ENCODE assay signal across 17 mouse cellular contexts in genomic region chr12:32696832-32697231, GRCm38 (mm10).
"Had no signal": no experiment of that assay in that cellular context is flagged by ENCODE, and none has a peak within 500 bp of the region (broad histone marks: within the 10 kb centered on the region; RNA-seq: fewer than 3 reads in every experiment).

No protein-coding gene starts in this region.

- ATAC-seq: lung, postnatal 0 days; midbrain, embryonic 15.5 days had no signal

- H3K4me2 ChIP-seq: liver, embryonic 13.5 days; lung, embryonic 14.5 days; midbrain, embryonic 12.5 days; midbrain, embryonic 15.5 days; neural tube, embryonic 13.5 days had no signal

- H3K4me1 ChIP-seq: liver, embryonic 13.5 days; midbrain, embryonic 12.5 days; midbrain, embryonic 15.5 days had no signal

- H3K27ac ChIP-seq: left cerebral cortex, adult 2 months; liver, embryonic 13.5 days; macrophage; midbrain, embryonic 12.5 days; midbrain, embryonic 15.5 days; neural tube, embryonic 13.5 days had no signal

- H3K36me3 ChIP-seq: liver, embryonic 13.5 days; midbrain, embryonic 12.5 days; midbrain, embryonic 15.5 days; neural tube, embryonic 13.5 days had no signal

- H3K27me3 ChIP-seq: liver, embryonic 13.5 days; midbrain, embryonic 12.5 days; midbrain, embryonic 15.5 days; neural tube, embryonic 13.5 days had no signal

- H3K9me3 ChIP-seq: liver, embryonic 13.5 days; midbrain, embryonic 12.5 days; midbrain, embryonic 15.5 days; neural tube, embryonic 13.5 days had no signal

- H3K9ac ChIP-seq: liver, embryonic 13.5 days; lung, embryonic 14.5 days; midbrain, embryonic 12.5 days; midbrain, embryonic 15.5 days; neural tube, embryonic 13.5 days had no signal

- H3K4me3 ChIP-seq: left cerebral cortex, adult 2 months; liver, embryonic 13.5 days; midbrain, embryonic 12.5 days; midbrain, embryonic 15.5 days; myocyte; neural tube, embryonic 13.5 days had no signal

- DNase-seq: kidney, adult 18-20 months; kidney, postnatal 10 days; layer of hippocampus, postnatal 36 days; liver, embryonic 13.5 days; lung, embryonic 14.5 days; retina, postnatal 1 day; right cerebral cortex, postnatal 25 days; spleen, adult 18-20 months; thymus, adult 18-20 months; thymus, postnatal 36 days had no signal
